Mouse (Mus musculus): ENCODE results near the gene Htt.
"Not testable (repeated sequence)": the region's sequence is repeated elsewhere in the genome, so short reads cannot be mapped to it uniquely, and the experiment has no call there.

The Htt gene

GRCm38 (mm10) chr5:34761509-34761908 is at the start of gene Htt:
TSS of gene Htt (plus strand) at chr5:34761740.
- peak; percentile 94 to 98 for DNase-seq (ENCODE audit: low spot score in 2 of 2)

GRCm38 (mm10) chr5:34714371-34714770 is 47.2 kb upstream of the Htt start:
- not testable (repeated sequence) for DNase-seq (ENCODE audit: low spot score in 2 of 2)

DNA sequence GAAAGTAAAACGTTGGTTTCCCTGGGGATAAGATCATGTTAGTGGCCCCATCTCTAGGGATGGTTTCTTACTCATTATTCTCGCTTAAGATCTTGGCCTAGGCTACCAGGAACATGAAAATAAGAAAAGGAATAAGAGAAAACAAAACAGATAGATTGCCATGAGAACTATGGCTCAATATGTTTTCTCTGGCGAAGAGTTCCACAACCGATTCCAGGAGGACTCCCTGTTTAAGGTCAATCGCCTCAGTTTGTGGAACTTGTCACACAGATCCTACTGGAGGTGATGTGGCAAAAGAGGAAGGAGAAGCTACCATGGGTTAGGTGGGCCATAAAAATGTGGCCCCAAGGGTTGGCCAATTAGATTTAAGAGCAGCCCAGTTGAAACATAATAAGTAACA is 46.7 kb upstream of the Htt start:
- DNase-seq (ENCODE audit: low spot score in 2 of 2): no peak

- no peak for DNase-seq (ENCODE audit: low spot score in 2 of 2)
Measured at GRCm38 (mm10) chr5:34729141-34729540, 32.4 kb upstream of the Htt start.

- no peak for DNase-seq (ENCODE audit: low spot score in 2 of 2)
Measured at GRCm38 (mm10) chr5:34730255-34730654, 31.3 kb upstream of the Htt start.

DNA sequence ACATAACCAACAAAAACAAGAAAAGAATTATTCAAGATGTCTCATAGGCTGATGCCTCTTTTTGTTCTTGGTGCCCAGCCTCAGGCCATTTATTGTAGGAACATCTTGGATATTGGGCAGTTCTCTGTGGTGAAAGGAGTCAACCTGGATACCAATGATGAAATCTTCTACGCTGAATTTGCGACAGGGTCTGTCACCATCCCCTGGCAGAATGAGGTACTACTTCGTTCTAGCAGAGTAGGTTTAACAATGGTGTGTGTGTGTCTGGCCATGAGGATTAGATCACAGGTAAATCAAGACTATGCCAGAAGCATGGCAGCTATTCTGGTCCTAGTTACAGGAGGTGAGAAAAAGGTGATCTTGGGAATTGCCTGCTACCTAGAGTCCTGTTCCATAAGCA is 10.1 kb upstream of the Htt start:
- DNase-seq (ENCODE audit: low spot score in 2 of 2): no peak

- no peak for DNase-seq (ENCODE audit: low spot score in 2 of 2)
Measured at GRCm38 (mm10) chr5:34758762-34759161, 2.8 kb upstream of the Htt start.

- DNase-seq (ENCODE audit: low spot score in 2 of 2): peak in 1 of 2 experiments; percentile 5
Measured at GRCm38 (mm10) chr5:34760850-34761508, 561 bp upstream of the Htt start.

- DNase-seq (ENCODE audit: low spot score in 2 of 2): peak in 1 of 2 experiments; percentile 38
Measured at GRCm38 (mm10) chr5:34761934-34762611, 533 bp downstream of the Htt start.

- no peak for DNase-seq (ENCODE audit: low spot score in 2 of 2)
Measured at GRCm38 (mm10) chr5:34771818-34772217, 10.3 kb downstream of the Htt start.

DNA sequence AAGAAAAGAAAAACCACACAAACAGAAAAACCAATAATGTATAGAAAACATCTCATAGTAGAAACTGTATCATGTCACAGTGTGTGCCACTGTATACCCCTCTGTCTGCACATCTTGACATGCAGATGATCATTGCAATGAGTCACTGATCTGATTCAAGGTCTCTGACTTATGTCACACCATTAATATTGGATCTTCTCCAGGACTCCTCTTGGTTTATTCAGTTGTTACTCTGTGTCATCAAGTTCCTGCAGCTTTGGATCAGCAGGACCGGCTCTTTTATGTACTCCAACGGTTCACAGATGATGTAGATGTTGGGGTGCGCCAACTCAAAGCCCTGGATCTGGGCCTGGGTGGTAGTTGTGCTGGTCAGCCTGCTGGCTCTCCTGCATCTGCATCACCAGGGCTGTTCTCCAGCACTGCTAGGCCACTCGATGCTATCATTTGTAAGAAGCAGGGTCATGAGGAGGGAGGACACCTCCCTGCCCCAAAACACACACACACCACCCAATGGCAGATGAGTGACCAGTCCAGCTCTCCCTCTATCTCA is 11.2 kb downstream of the Htt start:
- DNase-seq (ENCODE audit: low spot score in 2 of 2): no peak

DNA sequence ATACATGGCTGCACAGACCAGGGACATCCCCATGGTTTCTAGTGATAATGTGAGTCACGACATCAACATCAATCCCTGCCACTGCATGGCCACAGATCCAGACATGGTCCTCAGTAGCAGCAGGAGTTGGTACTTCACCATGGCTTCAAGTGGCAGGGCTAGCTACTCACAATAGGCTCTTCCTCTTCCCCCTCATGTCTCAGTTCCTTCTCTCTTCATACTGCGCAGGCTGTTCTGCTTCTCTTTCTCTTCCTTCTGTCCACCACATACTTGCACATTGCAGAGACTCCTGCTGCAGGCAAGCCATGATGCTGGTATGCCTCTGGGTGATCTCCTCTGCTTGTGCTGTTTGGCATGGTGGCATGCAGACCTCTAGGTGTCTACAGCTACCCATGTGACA is 11.9 kb downstream of the Htt start:
- no peak for DNase-seq (ENCODE audit: low spot score in 2 of 2)

DNA sequence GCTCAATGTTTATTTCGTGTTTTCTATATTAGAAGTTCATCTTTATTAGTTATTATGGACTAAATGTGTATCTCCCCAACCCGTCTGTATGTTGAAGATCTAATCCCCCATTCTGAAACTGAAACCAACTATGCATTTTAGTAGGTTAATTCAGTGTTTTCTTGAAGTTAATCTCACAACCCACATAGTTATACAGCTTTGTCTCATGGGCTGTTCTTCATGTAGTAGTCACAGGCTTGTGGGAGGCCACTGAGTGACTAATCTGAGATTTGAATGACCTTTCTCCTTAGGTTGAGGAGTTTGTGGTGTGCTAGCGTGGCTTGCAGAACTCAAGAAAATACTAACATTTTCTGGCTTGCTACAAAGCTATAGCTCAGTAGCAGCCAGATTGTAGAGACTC is 23.5 kb downstream of the Htt start:
- DNase-seq (ENCODE audit: low spot score in 2 of 2): no peak

- DNase-seq (ENCODE audit: low spot score in 2 of 2): no peak
Measured at GRCm38 (mm10) chr5:34791141-34791540, 29.6 kb downstream of the Htt start.

- no peak for DNase-seq (ENCODE audit: low spot score in 2 of 2)
Measured at GRCm38 (mm10) chr5:34800292-34800953, 38.9 kb downstream of the Htt start.

DNA sequence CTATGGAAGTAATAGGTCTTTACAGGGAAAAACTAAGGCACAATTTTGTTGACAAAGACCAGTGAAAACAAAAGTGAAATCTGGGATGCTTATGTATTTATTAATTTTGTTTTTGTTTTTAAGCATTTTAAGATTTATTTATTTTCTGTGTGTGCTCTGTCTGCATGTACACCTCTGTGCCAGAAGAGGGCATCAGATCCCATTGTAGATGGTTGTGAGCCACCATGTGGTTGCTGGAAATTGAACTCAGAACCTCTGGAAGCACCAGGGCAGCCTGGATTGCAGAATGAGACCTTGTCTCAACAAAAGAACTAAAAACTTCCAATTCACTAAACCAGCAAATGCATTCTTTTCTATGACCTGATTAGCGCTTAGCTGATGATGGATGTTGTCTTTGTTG is 44.5 kb downstream of the Htt start:
- no peak for DNase-seq (ENCODE audit: low spot score in 2 of 2)

DNA sequence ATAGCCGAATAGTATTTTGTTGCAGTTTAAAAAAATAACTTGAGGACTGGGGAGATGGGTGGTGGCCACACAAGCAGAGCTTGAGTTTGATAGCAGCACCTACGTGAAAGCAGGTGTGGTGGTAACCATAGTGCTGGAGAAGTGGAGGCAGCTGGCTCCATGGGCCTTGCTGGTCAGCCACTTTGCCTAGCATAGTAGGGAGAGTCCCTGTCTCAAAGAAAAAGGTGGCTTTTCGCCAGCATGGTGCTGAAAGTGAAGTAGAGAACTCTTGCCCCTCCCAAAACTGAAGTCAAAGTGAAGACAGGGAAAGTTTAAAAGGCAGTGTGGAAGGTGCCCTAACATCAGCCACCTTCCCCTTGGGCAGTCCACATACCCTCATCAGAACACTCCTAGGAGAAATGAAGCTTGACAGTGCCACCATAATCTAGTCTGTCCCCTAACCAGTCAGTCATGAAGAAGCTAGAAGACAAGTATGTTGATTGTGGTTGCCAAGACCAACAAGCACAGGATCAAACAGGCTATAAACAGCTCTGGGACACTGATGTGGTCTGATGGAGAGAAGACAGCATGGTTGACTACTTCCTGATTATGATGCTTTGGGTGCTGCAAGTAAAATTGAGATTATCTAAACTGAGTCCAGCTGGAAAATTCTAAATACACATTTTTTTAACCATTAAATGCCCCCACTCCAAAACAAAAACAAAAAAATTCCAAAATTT is 61.0 kb downstream of the Htt start:
- no peak for DNase-seq (ENCODE audit: low spot score in 2 of 2)

GRCm38 (mm10) chr5:34854079-34854478 is 92.5 kb downstream of the Htt start:
- no peak for DNase-seq (ENCODE audit: low spot score in 2 of 2)

DNA sequence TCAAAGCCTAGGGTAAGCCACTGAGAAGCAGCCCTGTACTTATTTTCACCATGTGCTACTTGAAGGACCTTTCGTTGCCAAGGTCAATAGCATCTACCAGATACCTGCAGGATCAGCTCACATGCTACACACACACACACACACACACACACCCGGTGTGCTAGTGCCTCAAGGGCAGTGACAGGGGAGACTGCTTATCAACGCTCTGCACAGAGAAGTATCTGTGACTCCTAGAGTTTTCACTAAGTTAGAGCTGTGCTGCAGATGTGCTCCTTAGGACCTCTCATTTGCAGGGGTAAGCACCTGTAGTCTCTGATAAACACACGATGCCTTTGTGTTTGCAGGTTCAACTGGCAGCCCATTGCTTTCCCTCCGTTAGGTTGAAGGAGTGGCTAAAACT is 103.8 kb downstream of the Htt start:
- no peak for DNase-seq (ENCODE audit: low spot score in 2 of 2)

- not testable (repeated sequence) for DNase-seq (ENCODE audit: low spot score in 2 of 2)
Measured at GRCm38 (mm10) chr5:34880307-34880706, 118.8 kb downstream of the Htt start.

- DNase-seq (ENCODE audit: low spot score in 2 of 2): no peak
Measured at GRCm38 (mm10) chr5:34881023-34881422, 119.5 kb downstream of the Htt start.

GRCm38 (mm10) chr5:34885250-34885649 is 123.7 kb downstream of the Htt start:
- no peak for DNase-seq (ENCODE audit: low spot score in 2 of 2)
